Mouse (Mus musculus) cerebellum, postnatal 14 days (tissue): ENCODE results near the gene Olfr1340.

Experiments
- DNase-seq, 2 experiments: peaks; one replicate each; pipeline ENCODE4 v3.0.0; 2021; ENCODE audit warnings: mixed read lengths in 2 of 2

Olfr1340 gene

GRCm38 (mm10) chr4:118719838-118720237, at the start of gene Olfr1340:
Gene Olfr1340, plus strand, starts transcription at chr4:118720138.
- DNase-seq = no peak

GRCm38 (mm10) chr4:118687086-118687485, 32.9 kb upstream of the Olfr1340 start:
- no peak for DNase-seq

- no peak for DNase-seq
These were observed 27.4 kb upstream of the Olfr1340 start, which contains the start of gene Olfr1342 for GRCm38 (mm10) chr4:118692412-118692973. Gene Olfr1342, minus strand, starts transcription at chr4:118692756.

- DNase-seq = no peak
These were observed 26.1 kb upstream of the Olfr1340 start for GRCm38 (mm10) chr4:118693812-118694211.

- DNase-seq = no peak
These were observed 16.7 kb upstream of the Olfr1340 start, which contains the start of gene Olfr1341 for GRCm38 (mm10) chr4:118703223-118703622. Gene Olfr1341, plus strand, starts transcription at chr4:118703523.

GRCm38 (mm10) chr4:118708086-118708485, 11.9 kb upstream of the Olfr1340 start:
- no peak for DNase-seq

GRCm38 (mm10) chr4:118711656-118712055, 8.3 kb upstream of the Olfr1340 start:
- DNase-seq = no peak

- no peak for DNase-seq
These were observed 2.0 kb downstream of the Olfr1340 start for GRCm38 (mm10) chr4:118721742-118722483.

GRCm38 (mm10) chr4:118731875-118732274, 11.9 kb downstream of the Olfr1340 start, which contains the start of gene Olfr1339:
Gene Olfr1339, plus strand, starts transcription at chr4:118732175.
- DNase-seq = no peak

GRCm38 (mm10) chr4:118739574-118739973, 19.6 kb downstream of the Olfr1340 start:
- no peak for DNase-seq

- no peak for DNase-seq
These were observed 21.2 kb downstream of the Olfr1340 start for GRCm38 (mm10) chr4:118740988-118741698.

- peak; percentile 32 to 52 for DNase-seq
These were observed 21.9 kb downstream of the Olfr1340 start for GRCm38 (mm10) chr4:118741881-118742280.

- DNase-seq = no peak
These were observed 38.7 kb downstream of the Olfr1340 start, which contains the start of gene Olfr1338 for GRCm38 (mm10) chr4:118758637-118759036. Gene Olfr1338, minus strand, starts transcription at chr4:118758737.
